Mouse (Mus musculus) CD4-positive, CD25-positive, alpha-beta regulatory T cell, adult 4 months (primary cell): ENCODE measurements around the gene Ccdc71. TPM values are rescaled to one million over a fixed set of nuclear protein-coding genes. Genes with fewer than 3 reads are reported as not detected.

Source experiments
- ATAC-seq: one replicate; pipeline ENCODE4 v1.8.0; 2017
- polyA plus RNA-seq, 2 experiments: library from polyadenylated mRNA; unstranded; fragments of 100-300 nt; shearing (Covaris generic); gene quantifications; one replicate each; pipeline ENCODE4 v1.2.1; 2017

The Ccdc71 gene
- polyA plus RNA-seq = 10 to 100 TPM; 29.9 to 39.2 TPM

DNA sequence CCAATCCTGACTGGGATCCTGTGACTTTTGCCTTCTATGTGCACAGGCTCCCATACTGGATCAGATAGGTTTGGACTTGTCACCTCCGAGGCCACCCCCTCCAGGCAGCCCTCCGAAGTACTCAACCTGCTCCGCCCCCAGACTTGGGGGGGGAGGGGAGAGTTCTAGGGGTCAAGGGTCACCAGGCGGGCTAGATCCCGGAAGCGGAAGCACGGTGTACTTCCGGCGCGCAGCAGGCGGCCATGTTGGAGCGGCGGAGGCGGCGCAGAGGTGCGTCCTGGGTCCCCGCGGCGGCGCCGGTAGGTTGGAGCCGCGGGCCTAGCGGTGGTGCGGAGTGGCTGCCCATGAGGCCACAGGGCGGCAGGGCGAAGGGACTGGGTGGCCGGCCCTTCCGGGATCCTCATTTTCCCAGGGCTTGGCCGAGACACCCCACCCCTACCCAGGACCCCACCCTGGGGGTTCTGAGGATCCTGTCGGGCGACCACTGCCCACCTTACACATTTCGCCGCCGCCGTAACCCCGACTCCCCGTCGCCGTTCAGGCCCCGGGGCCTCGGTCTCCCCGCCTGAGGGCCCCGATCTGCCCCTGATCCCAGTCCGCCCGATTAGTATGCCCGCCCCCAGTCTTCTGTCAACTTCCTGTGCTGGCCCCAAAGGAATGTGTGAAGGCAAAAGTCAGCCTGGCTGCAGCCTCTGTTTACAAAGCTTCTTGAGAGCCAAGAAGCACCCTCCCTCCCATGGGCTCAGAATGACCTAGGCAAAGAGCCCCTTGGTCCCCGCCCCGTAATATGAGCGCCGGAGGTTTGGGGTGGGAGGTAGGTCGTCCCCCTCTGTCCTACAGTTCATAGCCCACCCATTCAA, at the start of gene Ccdc71:
Gene Ccdc71 (plus strand): TSS at position 209 of the 860 bp plus-strand sequence.
- ATAC-seq = peak; percentile 98

DNA sequence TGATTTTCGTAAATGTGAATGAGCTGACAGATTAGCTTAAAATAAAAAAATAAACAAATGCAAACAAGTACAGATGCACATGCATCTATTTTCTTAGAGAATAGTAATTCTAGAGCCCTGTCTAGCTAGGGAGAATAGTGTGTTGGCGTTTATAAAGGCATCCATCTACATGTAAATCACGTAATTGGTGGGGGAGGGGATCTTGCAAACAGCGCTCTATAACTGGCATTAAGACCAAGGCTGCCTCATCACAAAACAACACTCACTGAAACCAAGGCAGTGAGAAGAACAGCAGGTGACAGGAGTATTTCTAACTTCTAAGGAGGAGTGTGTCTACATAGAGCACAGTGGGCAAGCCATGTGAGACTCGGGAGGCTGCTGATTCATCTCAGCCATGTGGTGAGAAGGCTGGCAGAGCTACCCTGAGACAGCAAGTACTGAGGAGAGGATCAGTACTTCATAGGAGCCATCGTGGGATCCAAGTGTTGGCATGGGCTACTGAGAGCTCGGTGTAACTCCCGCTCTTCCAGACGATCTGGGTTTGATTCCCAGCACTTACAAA, 48.9 kb upstream of the Ccdc71 start:
- ATAC-seq = no peak

DNA sequence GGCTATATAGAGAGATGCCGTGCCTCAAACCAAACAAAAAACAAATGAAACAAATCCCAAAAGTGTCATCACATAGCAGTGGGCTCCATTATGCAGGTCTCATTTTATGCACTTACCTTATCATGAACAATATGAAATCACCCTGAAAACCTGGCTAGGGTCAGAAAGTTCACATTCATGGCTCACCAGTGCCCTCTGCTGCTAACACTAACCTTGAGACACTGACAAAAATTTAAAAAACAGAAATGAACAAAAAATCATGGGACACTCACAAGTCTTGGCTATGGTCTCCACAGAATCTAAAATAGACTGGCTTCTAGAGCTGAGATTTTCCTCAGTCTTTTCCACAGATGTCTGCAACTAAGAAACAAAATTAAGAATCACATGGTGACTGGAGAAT, 48.1 kb upstream of the Ccdc71 start:
- no peak for ATAC-seq

DNA sequence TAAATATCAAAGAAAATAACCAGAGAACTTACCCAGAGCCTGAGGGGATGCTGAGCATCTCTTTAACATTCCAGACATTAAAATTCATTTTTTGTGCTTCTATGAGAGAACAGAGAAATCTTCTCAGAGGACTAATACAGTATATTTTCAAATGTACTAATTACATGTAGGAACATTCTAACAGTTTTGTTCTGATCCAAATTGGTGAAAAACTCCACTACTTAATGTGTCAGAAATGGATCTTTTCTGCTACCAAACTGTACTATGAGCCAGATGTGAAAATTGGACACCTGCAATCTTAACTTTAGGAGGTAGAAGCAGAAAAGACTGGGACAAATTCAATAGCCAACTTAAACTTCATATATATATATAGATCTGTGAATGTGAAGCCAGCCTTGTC, 31.9 kb upstream of the Ccdc71 start, which contains the start of gene Ccdc36:
Gene Ccdc36 (minus strand): TSS at position 101 of the 400 bp plus-strand sequence.
- no peak for ATAC-seq

DNA sequence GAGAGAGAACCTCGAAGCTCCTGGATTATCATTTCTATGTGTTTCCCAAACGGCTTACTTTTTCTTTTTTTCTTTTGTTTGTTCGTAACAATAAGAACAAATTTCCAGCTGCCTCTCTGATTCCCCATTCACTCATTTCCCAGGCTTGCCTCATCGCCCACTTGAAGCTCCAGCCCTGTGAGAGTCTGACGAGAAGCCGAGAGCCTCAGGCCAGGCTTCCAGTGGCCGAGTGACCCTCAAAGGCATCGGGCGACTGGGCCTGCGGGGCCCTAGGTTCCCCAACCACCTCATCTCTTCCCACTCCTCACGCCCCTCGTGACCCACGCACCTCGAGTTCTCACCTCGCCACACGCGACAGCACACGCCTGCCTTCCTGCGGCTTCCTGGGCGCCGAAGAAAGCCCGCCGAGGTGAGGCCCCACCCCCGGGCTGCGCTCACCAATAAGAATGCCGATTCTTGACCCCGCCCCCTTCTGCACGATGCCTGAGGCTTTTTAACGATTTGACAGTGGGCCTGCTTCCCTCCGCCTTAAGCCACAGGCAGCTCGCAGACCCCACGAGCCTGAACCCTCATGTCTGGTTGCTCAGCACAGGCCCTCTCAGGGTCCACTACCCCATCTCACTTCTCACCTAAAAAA, 28.8 kb upstream of the Ccdc71 start:
- ATAC-seq = no peak

DNA sequence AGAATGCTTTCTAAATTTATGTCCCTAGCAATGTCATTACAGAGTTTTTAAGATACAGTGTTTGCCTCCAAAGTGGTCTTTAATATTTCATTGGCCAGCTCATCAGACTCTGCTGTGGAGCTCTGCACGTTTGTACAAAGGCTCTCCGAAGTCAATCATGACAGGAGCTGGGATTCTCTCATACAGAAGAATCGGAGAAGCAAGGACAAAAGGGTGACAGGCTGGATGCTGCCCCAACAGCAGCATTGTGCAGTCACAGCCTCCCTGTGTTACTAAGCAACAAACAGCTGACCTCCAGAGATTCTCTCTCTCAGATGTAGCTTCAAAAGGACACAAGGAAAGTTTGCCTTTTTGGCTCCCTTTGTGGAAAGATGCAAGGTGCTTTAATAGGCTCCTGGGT, 24.1 kb upstream of the Ccdc71 start, which contains the start of gene BC048562:
Gene BC048562 (plus strand): TSS at position 301 of the 400 bp plus-strand sequence.
- ATAC-seq = no peak

DNA sequence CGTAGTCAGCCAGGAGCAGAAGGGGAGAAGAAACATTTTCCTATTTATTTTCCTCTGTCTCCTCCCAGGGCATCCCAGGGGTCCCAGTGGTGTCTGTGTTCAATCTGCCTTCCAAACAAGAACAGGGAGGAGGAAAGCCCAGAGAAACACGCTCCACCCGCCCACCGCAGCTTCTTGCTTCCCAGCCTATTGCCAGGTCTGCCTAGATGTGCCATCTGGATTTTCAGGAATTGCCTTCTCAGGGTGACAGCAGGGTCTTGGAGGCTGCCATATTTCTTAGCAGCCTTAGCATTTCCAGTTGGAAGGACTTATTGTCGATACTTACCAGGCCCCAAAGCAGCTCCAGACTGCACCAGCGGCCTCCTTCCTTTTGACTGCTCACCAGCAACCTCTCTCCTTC, 21.2 kb upstream of the Ccdc71 start:
- ATAC-seq = no peak

DNA sequence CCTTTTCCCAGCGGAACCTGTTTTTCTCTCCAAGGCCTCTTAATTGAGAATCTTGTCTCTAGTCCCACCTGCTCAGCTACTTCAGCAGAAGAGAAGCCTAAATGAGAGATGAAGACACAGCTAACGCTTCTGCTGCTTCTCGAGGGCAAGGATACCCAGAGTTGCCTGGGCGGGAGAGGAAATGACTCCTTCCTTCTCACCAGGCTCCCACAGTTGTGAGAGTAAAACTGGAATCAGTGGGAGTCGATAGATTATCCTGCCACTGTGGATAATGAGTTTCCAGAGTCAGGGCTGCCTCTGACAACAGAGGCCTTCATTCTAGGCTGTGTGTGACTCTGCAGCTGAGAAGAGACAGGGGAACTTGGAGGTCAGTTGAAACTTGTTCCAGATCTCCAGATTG, 19.8 kb upstream of the Ccdc71 start:
- no peak for ATAC-seq

DNA sequence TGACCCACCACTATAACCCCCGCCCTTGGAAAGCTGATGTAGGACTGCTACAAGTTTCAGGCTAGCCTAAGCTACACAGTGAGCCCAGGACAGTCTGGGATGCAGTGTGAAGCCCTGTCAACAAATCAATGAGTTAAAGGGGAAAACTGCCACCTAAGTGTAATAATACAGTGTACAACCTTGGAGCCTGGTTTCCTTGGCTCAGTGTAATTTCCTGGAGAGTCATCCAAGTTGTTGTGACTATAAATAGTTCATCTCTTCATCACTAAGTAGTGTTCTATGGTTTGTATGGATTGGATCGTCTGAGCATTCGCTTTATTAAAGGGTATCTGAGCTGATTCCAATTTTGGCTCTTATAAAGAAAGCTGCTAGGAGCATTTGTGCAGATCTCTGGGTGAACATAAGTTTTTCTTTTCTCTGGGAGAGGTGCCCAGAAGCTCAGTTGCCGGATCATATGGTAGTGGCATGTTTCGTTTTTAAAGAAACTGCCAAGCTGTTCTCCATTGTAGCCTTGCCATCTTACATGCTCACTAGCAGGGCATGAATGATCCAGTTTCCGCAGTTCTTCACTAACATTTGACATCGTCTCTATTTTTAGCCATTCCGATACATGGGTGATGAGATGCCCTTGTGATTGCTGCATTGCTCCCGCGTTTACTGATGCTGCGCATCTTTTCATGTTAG, 18.9 kb upstream of the Ccdc71 start:
- ATAC-seq = no peak

DNA sequence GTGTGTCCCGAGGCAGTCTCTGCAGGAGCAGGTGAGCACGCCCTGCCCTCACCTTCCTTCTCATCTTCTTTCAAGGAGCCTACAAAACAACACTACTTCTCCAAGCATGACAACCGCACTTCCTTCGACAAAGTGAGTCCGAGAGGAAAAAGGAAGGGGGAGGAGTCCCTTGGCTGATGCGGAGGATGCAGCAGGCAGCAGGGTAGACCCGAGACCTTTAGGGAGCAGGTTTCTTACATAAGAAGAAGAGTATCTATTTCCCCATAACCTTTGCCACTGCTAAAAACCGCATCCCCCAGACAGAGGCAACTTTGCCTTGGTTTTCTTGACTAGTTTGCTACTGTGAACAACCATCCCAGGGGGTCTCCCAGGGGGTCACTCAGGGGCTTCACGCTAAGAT, 15.2 kb upstream of the Ccdc71 start:
- peak; percentile 45 for ATAC-seq

DNA sequence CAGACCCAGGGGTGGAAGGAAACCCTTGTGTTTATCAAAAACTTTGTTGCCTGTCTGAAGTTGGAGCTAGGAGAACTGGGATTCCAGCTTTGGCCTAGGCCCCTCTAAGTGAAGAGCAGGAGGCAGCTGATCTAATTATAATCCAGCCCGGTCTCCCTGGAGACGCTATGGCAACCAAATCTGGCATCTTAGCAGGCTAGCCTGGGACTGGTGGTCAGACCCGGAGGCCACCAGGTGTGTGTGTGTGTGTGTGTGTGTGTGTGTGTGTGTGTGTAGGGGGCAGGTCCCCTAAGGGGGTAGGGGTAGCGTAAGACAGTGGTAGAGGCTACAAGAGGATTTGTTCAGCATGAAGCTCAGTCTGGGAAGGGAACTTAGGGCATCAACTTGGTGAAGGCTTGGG, 10.5 kb upstream of the Ccdc71 start:
- ATAC-seq = no peak

DNA sequence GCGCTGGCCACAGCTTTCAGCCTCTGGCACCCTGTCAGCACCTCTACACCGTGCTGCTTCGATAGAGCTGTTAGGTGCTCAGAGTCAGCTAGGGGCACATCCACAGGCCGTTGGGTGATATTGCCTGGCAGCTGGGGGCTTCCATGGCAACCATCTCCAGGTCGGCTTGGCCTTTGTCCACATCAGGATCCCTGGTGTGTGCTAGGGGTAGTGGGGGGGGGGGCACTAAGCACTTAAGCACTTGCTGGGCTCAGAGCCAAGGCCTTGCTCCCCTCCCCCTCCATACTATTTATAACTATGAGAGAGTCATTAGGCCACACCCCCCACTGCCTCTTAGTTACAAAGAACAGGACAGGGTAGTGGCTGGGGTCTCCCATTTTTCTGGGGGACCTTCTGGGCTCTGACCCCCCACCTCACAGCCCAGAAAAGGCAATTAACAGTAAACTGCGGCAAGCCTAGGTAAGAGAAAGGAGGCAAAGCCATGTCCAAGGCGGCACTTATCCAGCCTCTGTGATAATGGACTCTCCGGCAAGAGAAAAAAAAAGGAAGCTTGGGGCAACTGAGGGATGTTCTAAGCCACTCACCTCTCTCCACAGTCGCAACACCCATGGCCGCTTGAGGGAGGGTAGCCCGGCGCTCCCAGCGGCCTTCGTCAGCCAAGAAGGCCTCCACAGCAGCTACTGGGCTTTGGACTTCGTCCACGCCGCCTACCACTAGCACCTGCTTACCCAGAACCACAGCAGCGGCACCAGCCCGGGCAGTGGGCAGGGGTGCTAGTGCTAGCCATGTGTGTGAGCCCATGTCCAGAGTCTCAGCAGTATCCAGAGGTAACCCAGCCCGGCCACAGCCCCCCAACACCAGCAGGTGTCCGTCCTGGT, 9.8 kb upstream of the Ccdc71 start:
- ATAC-seq = no peak

DNA sequence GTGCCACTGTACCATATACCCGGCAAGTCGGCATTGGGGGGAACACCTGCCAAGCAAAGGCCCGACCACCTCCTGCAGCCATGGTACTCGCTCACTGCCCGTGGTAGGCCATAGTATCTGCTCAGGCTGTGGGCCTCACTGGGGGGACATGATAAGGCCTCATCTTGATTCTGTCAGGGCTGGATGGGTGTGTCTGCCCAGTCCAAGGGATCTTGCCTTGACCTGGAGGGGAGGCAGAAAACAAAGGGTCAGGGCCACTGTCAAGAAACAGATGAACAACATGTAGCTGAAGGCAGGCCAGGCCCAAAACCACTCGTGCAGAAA, 9.2 kb upstream of the Ccdc71 start:
- ATAC-seq = no peak

DNA sequence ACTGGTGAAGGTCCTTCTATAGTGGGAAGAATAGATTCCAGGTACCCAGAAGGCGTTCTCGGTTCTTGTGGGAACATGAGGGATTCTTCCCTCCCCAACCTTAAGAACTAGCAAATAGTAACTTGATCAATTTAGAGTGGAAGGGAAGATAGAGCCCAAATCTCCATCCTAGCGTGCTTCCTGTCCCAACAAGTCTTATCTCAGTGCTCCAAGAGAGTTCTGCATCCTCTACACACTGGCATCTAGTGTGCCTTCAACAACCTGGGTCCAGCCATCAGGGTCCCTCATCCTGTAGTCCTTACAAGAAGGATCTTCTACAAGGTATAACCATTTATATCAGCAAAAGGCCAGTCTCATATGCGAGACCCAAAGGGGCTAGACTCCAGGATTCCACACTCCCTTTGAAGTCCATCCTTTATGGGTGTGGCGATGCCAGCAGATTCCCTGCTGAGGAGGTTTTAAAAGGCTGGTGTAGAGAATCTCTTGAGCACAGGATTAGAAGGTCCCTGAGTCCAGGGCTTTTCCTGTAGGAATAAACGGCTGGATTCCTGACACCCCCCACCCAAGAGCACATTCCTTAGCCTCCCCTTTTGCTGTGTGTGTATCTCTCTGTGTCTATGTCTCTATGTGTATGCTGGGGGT, 8.7 kb upstream of the Ccdc71 start:
- no peak for ATAC-seq

DNA sequence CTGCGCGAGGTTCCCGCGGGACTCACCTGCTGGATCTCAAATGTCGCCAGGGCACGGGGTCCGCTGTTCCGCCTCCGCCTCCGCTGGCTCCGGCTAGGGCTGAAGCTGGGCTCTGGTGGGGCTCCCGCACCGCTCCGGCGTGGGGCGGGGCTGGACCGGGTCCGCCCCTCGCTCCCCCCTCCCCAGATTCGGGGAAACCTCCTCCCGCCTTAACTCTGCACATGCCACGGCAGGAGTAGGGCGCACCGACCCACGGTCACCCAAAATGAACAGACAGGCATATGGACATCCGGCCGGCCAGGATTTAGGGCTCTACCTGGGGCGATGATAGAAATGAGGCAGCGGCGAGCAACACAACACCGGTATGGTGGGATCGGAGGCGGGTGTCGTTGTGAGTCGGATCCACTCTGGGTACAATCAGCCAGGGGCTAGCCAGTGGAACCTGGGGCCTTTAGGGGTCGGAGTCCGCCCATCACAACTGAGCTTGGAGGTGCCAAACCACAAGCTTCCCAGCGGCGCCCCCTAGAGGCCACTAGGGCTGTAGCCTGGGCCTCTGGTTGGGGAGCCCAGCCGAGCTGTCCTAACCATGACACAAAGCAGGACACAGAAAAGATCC, 7.9 kb upstream of the Ccdc71 start:
- ATAC-seq = peak; percentile 91

DNA sequence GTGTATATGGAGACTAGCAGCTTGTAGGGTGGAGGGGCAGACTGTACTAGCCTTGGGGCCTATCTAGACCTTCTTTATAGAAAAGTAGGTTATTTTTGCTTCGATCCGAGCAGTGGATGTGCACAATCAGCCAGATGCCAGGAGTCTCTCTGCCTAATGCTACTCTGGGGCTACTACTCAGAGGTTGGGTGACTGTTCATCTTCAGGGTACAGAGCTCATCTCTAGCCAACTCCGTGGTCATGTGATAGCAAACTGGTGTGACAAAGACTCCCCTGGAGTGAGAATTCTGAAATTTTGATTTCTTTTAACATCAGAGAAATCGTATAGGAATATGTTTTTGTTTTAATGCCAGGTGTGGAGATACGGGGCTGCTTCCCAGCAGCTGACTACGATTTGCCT, 7.4 kb upstream of the Ccdc71 start:
- peak; percentile 23 for ATAC-seq

DNA sequence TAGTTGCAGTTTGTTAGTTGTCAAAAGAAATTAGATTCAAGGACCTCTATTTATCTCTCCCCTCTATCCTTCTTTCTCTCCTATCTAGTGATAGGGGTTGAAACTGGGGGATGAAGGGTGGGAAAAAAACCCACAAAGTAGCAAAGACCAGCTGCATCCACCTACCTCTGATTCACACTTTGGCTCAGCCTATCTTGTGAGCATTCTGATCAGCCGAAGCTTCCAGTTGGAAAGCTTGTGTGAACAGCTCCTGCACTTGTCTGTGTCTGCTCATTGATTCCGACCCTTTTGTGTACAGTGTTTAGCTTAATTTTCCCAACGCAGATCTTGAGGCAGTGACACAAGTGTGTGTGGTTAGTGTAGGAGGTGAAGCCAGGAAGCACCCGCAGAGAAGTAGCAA, 6.9 kb upstream of the Ccdc71 start:
- ATAC-seq = no peak

DNA sequence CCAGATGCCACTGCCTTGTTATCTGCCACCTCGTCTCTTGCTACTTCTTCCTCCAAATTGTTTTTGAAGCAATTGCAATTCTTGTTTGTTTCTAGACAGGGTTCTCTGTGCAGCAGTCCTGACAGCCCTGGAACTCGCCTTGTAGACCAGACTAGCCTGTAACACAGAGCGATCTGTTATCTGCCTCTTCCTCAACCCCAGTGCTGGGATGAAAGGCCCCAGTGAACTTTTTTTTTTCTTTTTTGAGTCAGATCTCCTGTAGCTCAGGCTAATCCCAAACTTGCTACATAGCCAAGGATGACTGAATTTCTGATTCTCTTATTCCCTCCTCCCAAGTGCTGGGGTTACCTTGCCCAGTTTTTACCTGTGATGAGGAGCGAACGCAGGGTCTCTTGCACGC, 5.9 kb upstream of the Ccdc71 start:
- ATAC-seq = no peak

DNA sequence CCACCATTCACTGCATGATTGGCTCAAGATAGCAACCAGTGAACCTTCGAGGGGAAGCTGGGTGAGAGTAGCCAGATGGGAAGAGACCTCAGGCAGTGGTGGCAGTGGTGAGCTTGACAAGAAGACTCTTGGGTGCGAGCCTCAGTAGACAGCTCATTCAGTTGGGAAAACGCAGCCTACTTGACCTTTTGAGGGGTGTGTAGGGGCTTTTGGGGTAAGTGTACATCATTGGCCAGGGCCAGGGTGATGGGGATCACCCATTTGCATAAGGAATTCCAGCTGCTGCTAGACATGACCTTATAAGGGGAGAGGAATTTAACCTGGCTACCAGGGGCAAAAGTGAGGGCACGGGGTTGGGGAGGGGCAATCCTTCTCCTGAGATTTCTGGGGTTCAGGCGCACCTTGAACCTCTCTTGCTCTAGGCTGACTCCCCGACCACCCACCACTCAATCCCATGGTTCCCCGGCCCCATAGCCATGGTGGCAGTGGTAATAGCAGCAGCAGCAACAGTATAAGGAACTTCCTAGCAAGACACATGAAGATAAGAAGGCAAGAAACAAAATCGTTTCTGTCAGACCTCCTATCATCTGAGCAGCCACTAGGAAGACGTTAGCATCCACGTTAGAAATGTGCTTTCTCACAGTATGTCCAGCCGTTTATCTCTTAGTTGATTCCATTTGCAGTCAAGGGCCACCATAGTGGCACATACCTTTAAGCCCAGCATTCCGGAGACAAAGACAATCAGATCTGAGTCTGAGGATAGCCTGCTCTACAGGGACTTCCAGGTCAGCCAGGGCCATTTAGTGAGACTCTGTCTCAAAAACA, 4.4 kb upstream of the Ccdc71 start:
- no peak for ATAC-seq

DNA sequence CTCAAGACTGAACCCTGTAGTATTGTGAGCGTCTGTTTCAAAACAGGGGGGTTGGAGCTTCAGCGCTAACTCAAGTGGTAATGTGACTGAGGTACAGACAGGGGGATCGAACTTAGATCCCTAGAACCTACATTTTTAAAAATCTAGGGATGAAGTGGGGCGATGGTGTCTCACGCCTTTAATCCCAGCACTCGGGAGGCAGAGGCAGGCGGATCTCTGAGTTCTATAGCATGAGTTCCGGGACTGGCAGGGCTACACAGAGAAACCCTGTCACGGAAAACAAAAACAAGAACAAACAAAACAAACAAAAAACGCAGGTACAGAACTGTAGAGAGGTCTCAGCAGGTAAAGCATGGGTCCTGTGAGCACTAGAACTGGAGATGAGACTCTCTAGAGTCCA, 3.4 kb upstream of the Ccdc71 start:
- ATAC-seq = no peak
